In genomic region chr14:21545529-21545928, GRCm38 (mm10) we compare ENCODE assay signal across 13 mouse cellular contexts.
DNase-seq lines count a peak whose midpoint lies in the region; ATAC-seq and TF ChIP-seq lines count a peak whose summit lies in the region.
"Had no signal": no experiment of that assay in that cellular context is flagged by ENCODE, and none has a peak within 500 bp of the region (broad histone marks: within the 10 kb centered on the region; RNA-seq: fewer than 3 reads in every experiment).

No protein-coding gene starts in this region.

- no peaks in the 10 kb centered on the region for H3K27me3 ChIP-seq in hindbrain, embryonic 14.5 days (ENCODE audit: control insufficient read depth, insufficient read depth, low read length)
- H3K27me3 ChIP-seq in hindbrain, embryonic 16.5 days (replicated peaks; ENCODE audit: control insufficient read depth, insufficient read depth, low read length), result no peaks in the 10 kb centered on the region
- no peaks in the 10 kb centered on the region for H3K27me3 ChIP-seq in hindbrain, embryonic 15.5 days
- no peaks in the 10 kb centered on the region for H3K27me3 ChIP-seq in myocyte (ENCODE audit: control insufficient read depth, insufficient read depth, insufficient read length)
- H3K27me3 ChIP-seq in kidney, adult 2 months (replicated peaks; ENCODE audit: control insufficient read depth, insufficient read depth, low read length), result no peaks in the 10 kb centered on the region
- H3K27me3 ChIP-seq in liver, embryonic 11.5 days (replicated peaks; ENCODE audit: control insufficient read depth, insufficient read depth, low read length), result no peaks in the 10 kb centered on the region
- H3K27me3 ChIP-seq: Patski had no signal

- peaks cover 6% of the 10 kb centered on the region; the same call in 1 of the 2 replicates for H3K36me3 ChIP-seq in hindbrain, embryonic 14.5 days (replicated peaks; ENCODE audit: control insufficient read depth, insufficient read depth)
- H3K36me3 ChIP-seq in hindbrain, embryonic 16.5 days (ENCODE audit: control insufficient read depth, insufficient read depth, low read length), result peaks cover 2% of the 10 kb centered on the region; the same call in 1 of the 2 replicates
- H3K36me3 ChIP-seq in hindbrain, embryonic 15.5 days, result peaks cover 4% of the 10 kb centered on the region
- H3K36me3 ChIP-seq in myocyte (ENCODE audit: control insufficient read depth, insufficient read depth), result no peaks in the 10 kb centered on the region
- H3K36me3 ChIP-seq in kidney, adult 2 months (ENCODE audit: control insufficient read depth, insufficient read depth, low read length), result no peaks in the 10 kb centered on the region
- H3K36me3 ChIP-seq in liver, embryonic 11.5 days (ENCODE audit: control insufficient read depth, insufficient read depth, low read length), result peaks cover 3% of the 10 kb centered on the region; the same call in 1 of the 2 replicates

- no peak for ATAC-seq in hindbrain, embryonic 14.5 days (ENCODE audit: low FRiP score)
- no peak for ATAC-seq in hindbrain, embryonic 16.5 days
- ATAC-seq in hindbrain, embryonic 15.5 days (ENCODE audit: low FRiP score, low read depth), result no peak
- no peak for ATAC-seq in liver, embryonic 11.5 days (replicated peaks; ENCODE audit: low FRiP score)
- ATAC-seq: intestine, postnatal 0 days; Patski had no signal

- no peak for TF ChIP-seq CTCF in kidney, adult 2 months (conservative IDR thresholded peaks at IDR 0.05; ENCODE audit: insufficient read depth, insufficient read length, low read depth, low read length)

- H3ac ChIP-seq in myocyte (ENCODE audit: control insufficient read depth, insufficient read length), result no peak overlapping the region

- DNase-seq in cerebellum, postnatal 10 days, result peak; percentile 54 to 67
- DNase-seq in cerebellum, adult 11-12 months, result no peak
- DNase-seq in hindbrain, embryonic 14.5 days (ENCODE audit: low spot score), result no peak
- no peak for DNase-seq in kidney, adult 2 months
- no peak for DNase-seq in liver, embryonic 11.5 days (ENCODE audit: low spot score)
- DNase-seq: cerebellum, adult 11 months; liver had no signal

- H3K4me3 ChIP-seq in hindbrain, embryonic 14.5 days (replicated peaks; ENCODE audit: low read length), result no peak overlapping the region
- no peak overlapping the region for H3K4me3 ChIP-seq in hindbrain, embryonic 16.5 days (ENCODE audit: low read length)
- no peak overlapping the region for H3K4me3 ChIP-seq in hindbrain, embryonic 15.5 days
- no peak overlapping the region for H3K4me3 ChIP-seq in myocyte
- H3K4me3 ChIP-seq in kidney, adult 2 months (ENCODE audit: insufficient read depth, low read depth, low read length), result no peak overlapping the region
- no peak overlapping the region for H3K4me3 ChIP-seq in liver, embryonic 11.5 days (ENCODE audit: low read depth, low read length)
- H3K4me3 ChIP-seq: erythroblast, embryonic 14.5 days had no signal

- peaks cover 41% of the 10 kb centered on the region for H3K4me1 ChIP-seq in hindbrain, embryonic 14.5 days (replicated peaks; ENCODE audit: control insufficient read depth, insufficient read depth, low read length)
- peaks cover 27% of the 10 kb centered on the region for H3K4me1 ChIP-seq in hindbrain, embryonic 16.5 days (ENCODE audit: control insufficient read depth, insufficient read depth, low read depth, low read length)
- peaks cover 40% of the 10 kb centered on the region for H3K4me1 ChIP-seq in hindbrain, embryonic 15.5 days (replicated peaks)
- H3K4me1 ChIP-seq in kidney, adult 2 months (ENCODE audit: control insufficient read depth, insufficient read depth, low read length), result peaks cover 4% of the 10 kb centered on the region; the same call in 1 of the 2 replicates
- H3K4me1 ChIP-seq in liver, embryonic 11.5 days (replicated peaks; ENCODE audit: control insufficient read depth, insufficient read depth, low read length), result peaks cover 28% of the 10 kb centered on the region

- H3K79me2 ChIP-seq in myocyte (ENCODE audit: control insufficient read depth, insufficient read depth), result peaks cover 25% of the 10 kb centered on the region

- WGBS in hindbrain, embryonic 14.5 days, result 60% methylated on average over 4 of the region's 4 CpGs
- 63% methylated on average over 4 of the region's 4 CpGs for WGBS in hindbrain, embryonic 16.5 days
- WGBS in hindbrain, embryonic 15.5 days, result 55% methylated on average over 4 of the region's 4 CpGs
- 65% methylated on average over 4 of the region's 4 CpGs for WGBS in kidney, adult 2 months
- 82% methylated on average over 4 of the region's 4 CpGs for WGBS in liver, embryonic 11.5 days

- no peak overlapping the region for H3K9ac ChIP-seq in hindbrain, embryonic 14.5 days
- no peak overlapping the region for H3K9ac ChIP-seq in hindbrain, embryonic 16.5 days (ENCODE audit: low read depth, low read length)
- H3K9ac ChIP-seq in hindbrain, embryonic 15.5 days, result no peak overlapping the region
- H3K9ac ChIP-seq in liver, embryonic 11.5 days (ENCODE audit: low read depth, low read length), result no peak overlapping the region

- TF ChIP-seq POLR2A in myocyte (IDR thresholded peaks at IDR 0.05; ENCODE audit: insufficient read length, low read depth), result no peak
- TF ChIP-seq POLR2A in kidney, adult 2 months (IDR thresholded peaks at IDR 0.05; ENCODE audit: low read depth, low read length), result no peak

- H3K4me2 ChIP-seq in hindbrain, embryonic 14.5 days (replicated peaks), result no peak overlapping the region
- H3K4me2 ChIP-seq in hindbrain, embryonic 16.5 days (ENCODE audit: low read length), result no peak overlapping the region
- no peak overlapping the region for H3K4me2 ChIP-seq in hindbrain, embryonic 15.5 days
- H3K4me2 ChIP-seq in myocyte (ENCODE audit: low read depth), result peak overlapping the region; percentile 74
- no peak overlapping the region for H3K4me2 ChIP-seq in liver, embryonic 11.5 days

- H3K27ac ChIP-seq in hindbrain, embryonic 14.5 days, result peak overlapping the region; percentile 11; the same call in 1 of the 2 replicates
- no peak overlapping the region for H3K27ac ChIP-seq in hindbrain, embryonic 16.5 days (ENCODE audit: low read depth, low read length)
- H3K27ac ChIP-seq in hindbrain, embryonic 15.5 days (replicated peaks), result peak overlapping the region; percentile 69
- no peak overlapping the region for H3K27ac ChIP-seq in kidney, adult 2 months (ENCODE audit: insufficient read depth, low read depth, low read length)
- no peak overlapping the region for H3K27ac ChIP-seq in liver, embryonic 11.5 days (ENCODE audit: low read depth, low read length)

- H3K9me3 ChIP-seq in hindbrain, embryonic 14.5 days (ENCODE audit: control insufficient read depth, low read length), result no peaks in the 10 kb centered on the region
- no peaks in the 10 kb centered on the region for H3K9me3 ChIP-seq in hindbrain, embryonic 16.5 days (ENCODE audit: control insufficient read depth, low read length)
- no peaks in the 10 kb centered on the region for H3K9me3 ChIP-seq in hindbrain, embryonic 15.5 days
- no peaks in the 10 kb centered on the region; the same call in 1 of the 2 replicates for H3K9me3 ChIP-seq in liver, embryonic 11.5 days (ENCODE audit: control insufficient read depth, low read length)

TF ChIP-seq in myocyte, 11 proteins besides CTCF, POLR2A, EP300 and RAD21:
- TF ChIP-seq MYOG (IDR thresholded peaks at IDR 0.05; ENCODE audit: control insufficient read depth in 1 of 3, insufficient read depth in 1 of 3, insufficient read length in 2 of 3, low read depth in 2 of 3) (no peak), USF1 (IDR thresholded peaks at IDR 0.05; ENCODE audit: low read depth) (peak; percentile 54)

Comparison
In these comparisons a context has a peak if more than half of its experiments do, and no peak if none do; other contexts are left out.
1. DNase-seq: peak in cerebellum, postnatal 10 days (2 of 2); none in cerebellum, adult 11-12 months (single experiment), hindbrain, embryonic 14.5 days (single experiment), kidney, adult 2 months (single experiment) and liver, embryonic 11.5 days (single experiment).
2. H3K27ac ChIP-seq: peak in hindbrain, embryonic 14.5 days (single experiment) and hindbrain, embryonic 15.5 days (single experiment); none in hindbrain, embryonic 16.5 days (single experiment), kidney, adult 2 months (single experiment) and liver, embryonic 11.5 days (single experiment).